Mouse (Mus musculus) neural tube, embryonic 14.5 days (tissue): ENCODE measurements around the gene Serpini2. TPM values are rescaled to one million over a fixed set of nuclear protein-coding genes. Genes with fewer than 3 reads are reported as not detected.
"Not testable (repeated sequence)": the region's sequence is repeated elsewhere in the genome, so short reads cannot be mapped to it uniquely, and the experiment has no call there.

Experiments used
- ATAC-seq: fragments of 200-750 bp; cut with Nextera tagmentation; 2 replicates; pipeline ENCODE4 v1.8.0; 2017; ENCODE audit warnings: low read depth, mild to moderate bottlenecking, moderate TSS enrichment, moderate library complexity
- H3K27ac ChIP-seq: fragments of 300-500 bp; sonication (generic); 2 replicates; pipeline ENCODE4 v1.5.1; 2014; ENCODE audit warnings: low read depth, mild to moderate bottlenecking, control low read depth, low read length, moderate library complexity, mixed read lengths
- H3K27me3 ChIP-seq: fragments of 300-500 bp; sonication (generic); 2 replicates; pipeline ENCODE4 v1.6.1; 2014; ENCODE audit warnings: low read length; ENCODE audit not compliant: control insufficient read depth, insufficient read depth
- H3K36me3 ChIP-seq: fragments of 300-500 bp; sonication (generic); 2 replicates; pipeline ENCODE4 v1.6.1; 2014; ENCODE audit warnings: low read length, mixed read lengths; ENCODE audit not compliant: control insufficient read depth, insufficient read depth
- H3K4me1 ChIP-seq: fragments of 300-500 bp; sonication (generic); 2 replicates; pipeline ENCODE4 v1.6.1; 2014; ENCODE audit warnings: low read length; ENCODE audit not compliant: control insufficient read depth, insufficient read depth
- H3K4me2 ChIP-seq: fragments of 300-500 bp; sonication (generic); 2 replicates; pipeline ENCODE4 v1.6.1; 2014; ENCODE audit warnings: mild to moderate bottlenecking, low read depth, low read length, control low read depth
- H3K4me3 ChIP-seq: fragments of 300-500 bp; sonication (generic); 2 replicates; pipeline ENCODE4 v1.5.1; 2014; ENCODE audit warnings: low read depth, low read length, control low read depth, mixed read lengths
- H3K9ac ChIP-seq: fragments of 300-500 bp; sonication (generic); replicated peaks from 2 replicates; pipeline ENCODE4 v1.6.1; 2014; ENCODE audit warnings: low read depth, mild to moderate bottlenecking, control low read depth, low read length, mixed read lengths
- H3K9me3 ChIP-seq: fragments of 300-500 bp; sonication (generic); 2 replicates; pipeline ENCODE4 v1.6.1; 2016; ENCODE audit warnings: low read length; ENCODE audit not compliant: control insufficient read depth
- WGBS: fragments of 180-500 bp; shearing (Covaris S2); extraction: QIAGEN DNeasy Blood & Tissue Kit; methylation state at CpG from one replicate; pipeline ENCODE4 v1.1.7; 2014; 5-methylcytosine and 5-hydroxymethylcytosine counted together
- polyA plus RNA-seq: library from polyadenylated mRNA; unstranded; fragments of >200 nt; fragmentation: Nextera tagmentation; extraction: Ambion mirVana; gene quantifications from 2 replicates; pipeline ENCODE4 v1.2.1, GENCODE M21; 2014

Serpini2 gene
- not detected in 2 replicates for polyA plus RNA-seq

DNA sequence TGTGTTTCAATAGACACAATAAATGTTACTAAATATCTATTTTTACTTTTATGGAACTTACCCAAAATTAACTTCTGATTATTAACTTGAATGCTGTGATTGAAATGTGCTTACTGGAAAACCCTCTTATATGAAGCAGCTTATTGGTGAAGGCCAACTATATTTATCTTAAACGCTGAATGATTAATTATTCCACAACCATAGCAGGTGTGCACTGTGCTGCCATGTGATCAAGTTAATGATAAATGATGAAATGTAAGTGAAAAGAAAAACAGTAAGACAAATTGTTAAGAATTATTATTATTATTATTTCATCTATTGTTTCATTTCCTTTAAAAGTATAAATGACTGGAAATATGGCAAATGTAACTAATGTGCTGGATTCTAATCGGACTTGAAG lies at the start of gene Serpini2:
TSS of gene Serpini2 (minus strand) at position 101 of the 400 bp plus-strand sequence.
- ATAC-seq = no peak
- 91% methylated on average over 2 of the region's 2 CpGs for WGBS
- Histone ChIP-seq H3K9ac (no peak within 1 kb of the TSS), H3K36me3 (no peaks in the 10 kb centered on the region), H3K4me1 (no peaks in the 10 kb centered on the region), H3K4me3 (no peak within 1 kb of the TSS), H3K27ac (no peak within 1 kb of the TSS), H3K27me3 (no peaks in the 10 kb centered on the region), H3K4me2 (no peak within 1 kb of the TSS), H3K9me3 (no peaks in the 10 kb centered on the region)

DNA sequence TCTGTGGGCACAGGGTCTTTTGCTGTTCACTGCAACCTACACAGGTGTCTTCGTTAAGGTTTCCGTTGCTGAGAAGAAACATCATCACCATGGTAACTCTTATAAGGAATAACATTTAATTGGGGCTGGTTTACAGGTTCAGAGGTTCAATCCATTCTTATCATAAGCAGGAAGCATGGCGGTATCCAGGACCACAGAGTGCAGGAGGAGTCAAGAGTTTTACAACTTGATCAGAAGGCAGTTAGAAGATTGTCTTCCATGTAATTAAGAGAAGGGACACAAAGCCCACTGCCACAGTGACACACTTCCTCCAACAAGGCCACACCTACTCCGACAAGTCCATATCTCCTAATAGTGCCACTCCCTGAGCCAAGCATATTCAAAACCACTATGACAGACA lies 39.0 kb upstream of the Serpini2 start:
- Histone ChIP-seq H3K4me1 (no peaks in the 10 kb centered on the region), H3K4me3 (no peak overlapping the region), H3K9me3 (no peaks in the 10 kb centered on the region), H3K4me2 (no peak overlapping the region), H3K36me3 (no peaks in the 10 kb centered on the region), H3K27ac (no peak overlapping the region), H3K9ac (no peak overlapping the region), H3K27me3 (no peaks in the 10 kb centered on the region)
- ATAC-seq = no peak
- 94% methylated on average over 4 of the region's 4 CpGs for WGBS

DNA sequence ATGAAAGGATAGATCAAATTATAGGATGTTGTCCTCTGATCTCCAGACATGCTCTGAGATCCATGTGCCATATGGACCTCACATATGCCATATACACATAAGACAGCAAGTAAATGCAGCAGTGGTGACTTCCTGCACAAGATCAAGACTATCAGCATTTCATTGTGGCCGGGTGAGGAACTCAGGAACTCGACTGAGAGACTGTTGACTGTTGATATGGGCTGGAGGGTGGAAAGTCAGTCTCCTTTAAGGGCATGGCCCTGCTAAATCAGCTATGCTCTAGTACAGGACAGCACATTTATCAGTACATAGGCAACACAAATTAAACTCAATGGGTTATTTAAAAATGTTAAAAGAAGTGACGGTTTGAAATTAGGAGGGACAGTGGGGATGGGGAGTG lies 38.4 kb upstream of the Serpini2 start:
- Histone ChIP-seq H3K4me1 (no peaks in the 10 kb centered on the region), H3K27me3 (no peaks in the 10 kb centered on the region), H3K27ac (no peak overlapping the region), H3K9ac (no peak overlapping the region), H3K4me2 (no peak overlapping the region), H3K36me3 (no peaks in the 10 kb centered on the region), H3K9me3 (no peaks in the 10 kb centered on the region), H3K4me3 (no peak overlapping the region)
- ATAC-seq = no peak
- 88% methylated on average over 3 of the region's 3 CpGs for WGBS

DNA sequence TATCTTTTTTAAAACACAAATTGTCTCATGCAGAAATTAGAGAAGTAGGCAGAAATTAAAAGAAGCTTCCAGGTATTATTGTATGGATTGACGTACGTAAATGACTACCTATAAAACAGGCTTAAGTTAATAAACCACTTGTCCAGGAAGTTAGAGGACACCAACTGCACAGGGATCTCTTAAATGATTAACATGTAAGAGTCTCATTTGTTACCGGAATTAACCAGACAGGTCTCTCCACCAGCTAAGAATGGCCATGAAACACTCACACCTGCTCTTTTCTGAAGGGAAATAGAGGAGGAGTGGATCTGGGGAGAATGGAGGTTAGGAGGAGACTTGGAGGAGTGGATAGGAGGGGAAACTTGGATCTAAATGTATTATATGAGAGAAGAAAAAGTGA lies 35.7 kb upstream of the Serpini2 start:
- ATAC-seq = no peak
- Histone ChIP-seq H3K9me3 (no peaks in the 10 kb centered on the region), H3K27ac (no peak overlapping the region), H3K4me1 (no peaks in the 10 kb centered on the region), H3K36me3 (no peaks in the 10 kb centered on the region), H3K4me3 (no peak overlapping the region), H3K4me2 (no peak overlapping the region), H3K9ac (no peak overlapping the region), H3K27me3 (no peaks in the 10 kb centered on the region)
- WGBS = 93% methylated on average over 3 of the region's 3 CpGs

DNA sequence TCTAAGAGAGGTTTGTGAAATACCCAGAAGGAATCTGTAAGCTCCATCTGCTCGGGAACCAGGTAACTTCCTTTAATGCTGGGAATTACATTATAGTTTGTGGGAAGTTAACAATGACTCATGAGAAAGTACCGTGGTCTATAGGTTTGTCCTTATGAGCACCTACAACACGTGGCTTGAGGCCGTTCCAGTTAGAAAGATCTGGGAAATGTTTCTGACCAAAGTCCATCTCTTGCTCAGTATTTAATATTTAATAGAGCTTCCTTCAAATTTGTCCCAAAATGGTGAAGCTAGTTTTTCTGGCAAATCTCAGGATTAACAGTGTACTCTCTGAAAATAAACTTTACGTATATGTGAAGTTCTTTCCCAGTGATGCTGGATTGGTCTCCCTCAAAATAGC lies 34.7 kb upstream of the Serpini2 start:
- Histone ChIP-seq H3K27ac (no peak overlapping the region), H3K4me3 (no peak overlapping the region), H3K36me3 (no peaks in the 10 kb centered on the region), H3K9ac (no peak overlapping the region), H3K4me1 (no peaks in the 10 kb centered on the region), H3K27me3 (no peaks in the 10 kb centered on the region), H3K4me2 (no peak overlapping the region), H3K9me3 (no peaks in the 10 kb centered on the region)
- 96% methylated on average over 5 of the region's 5 CpGs for WGBS
- ATAC-seq = no peak

DNA sequence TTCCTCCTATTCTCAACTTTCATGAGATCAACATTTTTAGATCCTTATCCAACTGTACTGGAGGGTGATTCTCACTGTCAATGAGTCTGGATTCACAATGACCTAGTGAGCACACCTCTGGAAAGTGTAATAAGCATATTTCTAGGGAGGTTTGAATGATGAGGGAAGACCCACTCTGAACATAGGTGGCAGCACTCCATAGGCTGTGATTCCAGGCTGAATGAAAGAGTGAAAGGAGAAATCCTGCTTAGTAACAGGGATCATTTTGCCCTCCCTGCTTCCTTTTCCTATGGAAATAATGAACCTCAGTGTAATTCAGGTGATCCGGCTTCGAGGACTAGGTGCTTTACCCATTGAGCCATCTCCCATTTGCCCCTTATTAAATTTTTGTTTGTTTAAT lies 31.2 kb upstream of the Serpini2 start:
- Histone ChIP-seq H3K27me3 (no peaks in the 10 kb centered on the region), H3K4me2 (no peak overlapping the region), H3K9ac (no peak overlapping the region), H3K27ac (no peak overlapping the region), H3K9me3 (no peaks in the 10 kb centered on the region), H3K4me3 (no peak overlapping the region), H3K4me1 (no peaks in the 10 kb centered on the region), H3K36me3 (no peaks in the 10 kb centered on the region)
- no peak for ATAC-seq
- 88% methylated on average over 2 of the region's 2 CpGs for WGBS

DNA sequence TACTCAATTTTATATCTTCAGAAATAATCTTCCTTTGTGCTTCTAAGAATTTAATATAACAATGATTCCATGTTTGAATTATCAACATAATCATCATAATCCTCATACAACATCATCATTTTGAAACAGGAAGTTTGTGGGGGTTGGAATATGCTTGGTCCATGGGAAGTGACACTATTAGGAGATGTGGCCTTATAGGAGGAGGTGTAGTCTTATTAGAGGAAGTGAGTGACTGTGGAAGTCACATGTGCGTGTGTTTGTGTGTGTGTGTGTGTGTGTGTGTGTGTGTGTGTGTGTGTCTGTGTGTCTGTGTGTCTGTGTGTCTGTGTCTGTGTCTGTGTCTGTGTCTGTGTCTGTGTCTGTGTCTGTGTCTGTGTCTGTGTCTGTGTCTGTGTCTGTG lies 29.6 kb upstream of the Serpini2 start:
- H3K9ac ChIP-seq, H3K36me3 ChIP-seq, H3K4me2 ChIP-seq, H3K4me1 ChIP-seq, H3K9me3 ChIP-seq, H3K4me3 ChIP-seq, ATAC-seq, H3K27me3 ChIP-seq, H3K27ac ChIP-seq: not testable (repeated sequence)
- 100% methylated on average over 1 of the region's 1 CpGs for WGBS

DNA sequence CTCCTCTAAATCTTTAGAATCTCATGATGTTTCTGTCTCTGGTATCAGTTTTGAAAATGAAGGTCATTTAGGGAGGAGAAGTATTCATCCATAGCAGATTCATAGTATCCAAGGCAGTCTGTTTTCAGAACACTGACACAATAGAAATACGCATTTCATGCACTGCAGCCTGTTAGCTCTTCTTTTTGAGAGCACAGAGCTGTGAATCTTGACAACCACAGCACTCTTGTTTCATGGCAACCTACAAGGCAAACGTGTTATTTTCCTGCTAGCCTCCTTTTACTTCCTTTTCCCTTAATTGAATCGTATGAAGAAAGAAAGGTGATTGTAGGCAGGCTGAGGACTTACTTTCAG lies 27.9 kb upstream of the Serpini2 start:
- H3K9ac ChIP-seq = no peak overlapping the region
- H3K27me3 ChIP-seq = no peaks in the 10 kb centered on the region
- no peaks in the 10 kb centered on the region for H3K36me3 ChIP-seq
- no peaks in the 10 kb centered on the region for H3K4me1 ChIP-seq
- 47% methylated on average over 3 of the region's 3 CpGs for WGBS
- ATAC-seq = no peak
- no peak overlapping the region for H3K27ac ChIP-seq
- H3K4me3 ChIP-seq = no peak overlapping the region
- H3K9me3 ChIP-seq = no peaks in the 10 kb centered on the region
- H3K4me2 ChIP-seq = no peak overlapping the region

DNA sequence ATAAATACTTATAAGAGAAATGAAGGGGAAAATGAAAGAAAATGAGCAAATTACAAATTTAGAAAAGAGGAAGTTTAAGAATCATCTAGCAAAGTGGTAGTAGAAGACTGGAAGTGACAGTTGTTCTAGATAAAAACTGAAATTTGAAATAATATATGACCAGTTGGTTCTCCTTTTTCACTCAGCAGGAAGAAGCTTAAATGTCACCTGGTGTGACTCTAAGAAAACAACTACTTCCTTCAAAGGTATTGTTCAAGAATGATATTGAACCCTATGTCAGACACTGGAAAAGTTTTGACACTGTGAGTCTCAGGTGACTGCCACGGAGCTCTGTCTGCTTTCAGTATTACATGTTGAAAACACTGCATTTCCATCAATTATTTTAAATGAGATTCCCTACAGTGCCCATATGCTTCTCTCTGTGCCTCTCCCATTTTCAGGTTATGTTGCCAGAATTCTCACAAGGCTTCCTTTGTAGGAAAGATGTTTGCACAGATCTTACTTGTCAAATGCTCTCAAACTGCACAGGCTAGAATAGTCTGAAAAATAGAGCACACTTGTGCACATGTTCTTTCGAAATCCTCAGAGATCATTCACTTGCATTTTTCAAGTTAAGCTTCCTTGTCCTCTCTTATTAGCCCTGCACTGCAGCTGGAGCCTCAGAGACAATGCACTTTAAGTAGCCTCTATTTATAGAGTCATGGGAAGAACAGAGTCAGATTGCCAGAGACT lies 27.3 kb upstream of the Serpini2 start:
- no peak overlapping the region for H3K4me3 ChIP-seq
- ATAC-seq = no peak
- H3K4me1 ChIP-seq = no peaks in the 10 kb centered on the region
- no peaks in the 10 kb centered on the region for H3K9me3 ChIP-seq
- no peaks in the 10 kb centered on the region for H3K36me3 ChIP-seq
- no peak overlapping the region for H3K9ac ChIP-seq
- no peaks in the 10 kb centered on the region for H3K27me3 ChIP-seq
- no peak overlapping the region for H3K4me2 ChIP-seq
- WGBS = 58% methylated on average over 2 of the region's 2 CpGs
- no peak overlapping the region for H3K27ac ChIP-seq
